Mouse (Mus musculus) myocyte (in vitro differentiated cells): Measurements from ENCODE around the gene Garem2.

Source experiments
- CEBPB ChIP-seq: IDR thresholded peaks from 2 replicates; pipeline ENCODE4 v1.6.1; 2011; ENCODE audit warnings: mild to moderate bottlenecking, moderate library complexity; ENCODE audit not compliant: poor library complexity, insufficient read depth, severe bottlenecking
- E2F4 ChIP-seq: IDR thresholded peaks from one replicate; pipeline ENCODE4 v1.6.1; 2011; ENCODE audit warnings: mild to moderate bottlenecking, control low read depth, moderate library complexity; ENCODE audit not compliant: insufficient read depth
- MAX ChIP-seq: IDR thresholded peaks from one replicate; pipeline ENCODE4 v1.6.1; 2011; ENCODE audit warnings: low read depth, mild to moderate bottlenecking, control low read depth
- MYOD1 ChIP-seq, 3 experiments: IDR thresholded peaks; one replicate each; pipeline ENCODE4 v1.6.1; 2011; ENCODE audit warnings: control low read depth in 2 of 3, low read depth in 2 of 3, mild to moderate bottlenecking in 2 of 3, moderate library complexity in 1 of 3; ENCODE audit not compliant: insufficient read length in 2 of 3, control insufficient read depth in 1 of 3
- MYOG ChIP-seq, 3 experiments: IDR thresholded peaks; one replicate each; pipeline ENCODE4 v1.6.1; 2011; ENCODE audit warnings: control low read depth in 2 of 3, low read depth in 2 of 3, mild to moderate bottlenecking in 2 of 3; ENCODE audit not compliant: insufficient read length in 2 of 3, control insufficient read depth in 1 of 3, insufficient read depth in 1 of 3
- POLR2A ChIP-seq: IDR thresholded peaks from one replicate; pipeline ENCODE4 v1.6.1; 2011; ENCODE audit warnings: low read depth, mild to moderate bottlenecking, control low read depth, moderate library complexity; ENCODE audit not compliant: insufficient read length
- POLR2AphosphoS2 ChIP-seq: IDR thresholded peaks from one replicate; pipeline ENCODE4 v1.6.1; 2011; ENCODE audit warnings: low read depth, control low read depth; ENCODE audit not compliant: insufficient read length
- REST ChIP-seq: IDR thresholded peaks from one replicate; pipeline ENCODE4 v1.6.1; 2011; ENCODE audit warnings: mild to moderate bottlenecking, control low read depth, moderate library complexity; ENCODE audit not compliant: insufficient read depth, insufficient read length
- SRF ChIP-seq: IDR thresholded peaks from one replicate; pipeline ENCODE4 v1.6.1; 2011; ENCODE audit warnings: low read depth; ENCODE audit not compliant: control insufficient read depth, insufficient read length
- TCF12 ChIP-seq: IDR thresholded peaks from one replicate; pipeline ENCODE4 v1.6.1; 2011; ENCODE audit warnings: mild to moderate bottlenecking, control low read depth; ENCODE audit not compliant: poor library complexity, insufficient read depth, severe bottlenecking
- TCF3 ChIP-seq: IDR thresholded peaks from one replicate; pipeline ENCODE4 v1.6.1; 2011; ENCODE audit warnings: low read depth, control low read depth; ENCODE audit not compliant: insufficient read length
- USF1 ChIP-seq: IDR thresholded peaks from one replicate; pipeline ENCODE4 v1.6.1; 2011; ENCODE audit warnings: low read depth, mild to moderate bottlenecking, control low read depth, moderate library complexity

DNA sequence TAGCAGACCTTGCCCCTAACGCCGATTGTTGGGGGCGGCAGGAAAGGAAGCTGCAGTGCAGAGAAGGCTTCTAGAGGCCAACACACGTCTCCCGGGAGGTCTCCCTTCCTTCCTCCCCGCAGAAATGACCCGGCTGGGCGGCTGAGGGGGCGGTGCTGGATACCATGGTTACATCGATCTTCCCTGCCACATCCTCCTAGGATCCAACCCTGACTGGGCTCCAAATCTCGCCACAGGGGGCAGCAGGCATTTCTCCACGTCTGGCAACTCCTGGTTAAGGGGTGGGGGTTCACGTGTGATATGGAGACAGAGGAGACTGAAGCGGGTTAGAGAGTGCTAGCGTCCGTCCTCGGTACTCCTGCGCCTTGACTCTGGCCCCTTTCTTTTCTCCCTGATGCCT is 6.2 kb downstream of the Garem2 start:
- TF ChIP-seq POLR2AphosphoS2 (no peak), POLR2A (no peak), REST (no peak), USF1 (no peak), MAX (no peak), TCF3 (no peak), E2F4 (no peak), TCF12 (no peak), SRF (no peak), CEBPB (no peak), MYOD1 (IDR thresholded peaks at IDR 0.05; ENCODE audit: control insufficient read depth in 1 of 3, insufficient read length in 2 of 3, low read depth in 2 of 3) (no peak), MYOG (IDR thresholded peaks at IDR 0.05; ENCODE audit: control insufficient read depth in 1 of 3, insufficient read depth in 1 of 3, insufficient read length in 2 of 3, low read depth in 2 of 3) (no peak)
